Mouse (Mus musculus) embryonic facial prominence, embryonic 15.5 days (tissue): ENCODE results near the gene Actr10. TPM values are rescaled to one million over a fixed set of nuclear protein-coding genes. Genes with fewer than 3 reads are reported as not detected.
A peak's percentile ranks its signal among the peaks of the same experiment; 100 is the strongest.

Experiments
- ATAC-seq: fragments of 200-750 bp; cut with Nextera tagmentation; 2 replicates; pipeline ENCODE4 v1.8.0; 2017; ENCODE audit warnings: low read depth, moderate TSS enrichment; ENCODE audit not compliant: insufficient number of reproducible peaks, low FRiP score, low TSS enrichment
- H3K27ac ChIP-seq: fragments of 300-500 bp; sonication (generic); replicated peaks from 2 replicates; pipeline ENCODE4 v1.5.1; 2015; ENCODE audit warnings: mild to moderate bottlenecking, inconsistent platforms
- H3K27me3 ChIP-seq: fragments of 300-500 bp; sonication (generic); 2 replicates; pipeline ENCODE4 v1.6.1; 2015; ENCODE audit warnings: inconsistent platforms
- H3K36me3 ChIP-seq: fragments of 300-500 bp; sonication (generic); 2 replicates; pipeline ENCODE4 v1.6.1; 2015; ENCODE audit warnings: mild to moderate bottlenecking, inconsistent platforms
- H3K4me1 ChIP-seq: fragments of 300-500 bp; sonication (generic); 2 replicates; pipeline ENCODE4 v1.6.1; 2015; ENCODE audit warnings: inconsistent platforms
- H3K4me2 ChIP-seq: fragments of 300-500 bp; sonication (generic); replicated peaks from 2 replicates; pipeline ENCODE4 v1.6.1; 2015; ENCODE audit warnings: mild to moderate bottlenecking, inconsistent platforms
- H3K4me3 ChIP-seq: fragments of 300-500 bp; sonication (generic); replicated peaks from 2 replicates; pipeline ENCODE4 v1.5.1; 2015; ENCODE audit warnings: mild to moderate bottlenecking, inconsistent platforms
- H3K9ac ChIP-seq: fragments of 300-500 bp; sonication (generic); 2 replicates; pipeline ENCODE4 v1.6.1; 2015; ENCODE audit warnings: inconsistent platforms
- H3K9me3 ChIP-seq: fragments of 300-500 bp; sonication (generic); replicated peaks from 2 replicates; pipeline ENCODE4 v1.6.1; 2016; ENCODE audit warnings: inconsistent platforms
- WGBS: fragments of 180-500 bp; shearing (Covaris S2); methylation state at CpG from one replicate; pipeline ENCODE4 v1.1.7; 2015; 5-methylcytosine and 5-hydroxymethylcytosine counted together
- polyA plus RNA-seq: library from polyadenylated mRNA; unstranded; fragments of >200 nt; fragmentation: Nextera tagmentation; extraction: Ambion mirVana; gene quantifications from 2 replicates; pipeline ENCODE4 v1.2.1, GENCODE M21; 2015

The Actr10 gene
- polyA plus RNA-seq, 1 experiment from 2014 or later: 215 TPM

GRCm38 (mm10) chr12:70910241-70910720, 27.4 kb upstream of the Actr10 start:
- no peak overlapping the region for H3K4me2 ChIP-seq
- H3K4me3 ChIP-seq: no peak overlapping the region
- 11% methylated on average over 9 of the region's 9 CpGs for WGBS
- H3K4me1 ChIP-seq: peaks cover 24% of the 10 kb centered on the region; the same call in 1 of the 2 replicates
- ATAC-seq: no peak; the same call in 1 of the 2 replicates
- H3K27ac ChIP-seq: peak overlapping the region; percentile 8; the same call in 1 of the 2 replicates
- no peak overlapping the region for H3K9ac ChIP-seq
- no peaks in the 10 kb centered on the region for H3K9me3 ChIP-seq
- no peaks in the 10 kb centered on the region for H3K36me3 ChIP-seq
- no peaks in the 10 kb centered on the region for H3K27me3 ChIP-seq

DNA sequence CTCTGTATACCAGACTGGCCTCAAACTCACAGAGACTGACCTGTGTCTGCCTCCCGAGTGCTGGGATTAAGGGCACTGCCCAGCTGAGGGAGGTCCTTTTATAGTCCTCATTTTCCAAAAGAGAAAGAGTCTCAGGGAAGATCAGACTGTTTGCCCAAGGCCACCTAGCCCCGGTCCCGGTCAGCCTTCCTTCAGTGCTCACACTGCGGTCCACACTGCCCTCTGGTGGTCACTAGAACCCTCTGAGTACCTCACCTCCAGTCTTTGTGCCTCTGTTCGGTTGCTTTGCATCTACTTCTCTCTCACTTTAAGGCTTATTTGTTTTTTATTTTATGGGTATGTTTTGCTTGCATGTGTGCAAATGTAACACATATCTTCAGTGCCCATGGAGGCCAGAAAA, 26.6 kb upstream of the Actr10 start:
- H3K4me2 ChIP-seq: no peak overlapping the region
- no peak for ATAC-seq
- H3K27me3 ChIP-seq: no peaks in the 10 kb centered on the region
- no peak overlapping the region for H3K4me3 ChIP-seq
- H3K36me3 ChIP-seq: no peaks in the 10 kb centered on the region
- no peaks in the 10 kb centered on the region for H3K9me3 ChIP-seq
- H3K4me1 ChIP-seq: peaks cover 24% of the 10 kb centered on the region; the same call in 1 of the 2 replicates
- H3K27ac ChIP-seq: peak overlapping the region; percentile 8; the same call in 1 of the 2 replicates
- H3K9ac ChIP-seq: no peak overlapping the region
- WGBS: 4% methylated on average over 5 of the region's 5 CpGs

- no peak for ATAC-seq
- Histone ChIP-seq H3K36me3 (no peaks in the 10 kb centered on the region), H3K27ac (no peak overlapping the region), H3K4me3 (no peak overlapping the region), H3K27me3 (no peaks in the 10 kb centered on the region), H3K4me2 (no peak overlapping the region), H3K9me3 (no peaks in the 10 kb centered on the region), H3K4me1 (peaks cover 24% of the 10 kb centered on the region; the same call in 1 of the 2 replicates), H3K9ac (no peak overlapping the region)
- WGBS: 77% methylated on average over 17 of the region's 17 CpGs
Measured at GRCm38 (mm10) chr12:70911676-70912379, 25.8 kb upstream of the Actr10 start.

DNA sequence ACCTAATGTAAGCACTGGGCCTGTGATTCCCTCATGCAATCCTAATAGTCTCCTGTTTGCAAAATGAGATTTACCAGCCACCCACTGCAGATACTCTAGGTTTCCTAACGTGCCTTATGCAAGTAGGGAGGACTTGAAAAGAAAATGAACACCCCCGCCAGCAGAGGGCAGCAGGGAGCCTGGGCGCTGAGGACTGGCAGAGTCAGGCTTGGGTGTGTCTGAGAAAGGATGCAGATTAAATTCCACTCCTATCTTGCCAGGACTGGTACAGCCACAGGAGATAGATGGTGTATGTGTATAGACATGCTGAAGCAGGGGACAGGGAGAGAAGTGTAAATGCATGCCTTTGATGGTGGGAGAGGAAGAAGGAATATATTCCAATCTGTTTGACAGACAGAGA, 24.2 kb upstream of the Actr10 start:
- WGBS: 42% methylated on average over 3 of the region's 3 CpGs

DNA sequence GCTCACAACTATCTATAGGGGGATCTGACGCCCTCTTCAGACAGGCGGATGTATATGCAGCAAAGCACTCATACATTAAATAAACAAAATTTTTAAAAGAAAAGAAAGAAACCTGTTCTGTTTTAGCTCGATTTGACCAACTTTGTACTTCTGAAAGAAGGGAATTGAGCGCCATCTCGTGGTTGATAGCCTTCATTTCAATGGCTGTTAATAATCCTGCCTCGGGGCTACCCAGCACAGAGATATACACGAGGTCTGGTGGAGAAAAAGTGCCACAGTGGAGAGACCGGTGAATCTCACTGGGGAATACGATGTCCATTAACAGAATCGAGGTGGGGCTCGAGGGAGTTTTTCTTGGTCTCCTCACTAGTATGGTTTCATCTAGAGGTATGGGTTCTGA, 23.3 kb upstream of the Actr10 start:
- Histone ChIP-seq H3K36me3 (no peaks in the 10 kb centered on the region), H3K4me2 (no peak overlapping the region), H3K9me3 (no peaks in the 10 kb centered on the region), H3K27ac (no peak overlapping the region), H3K27me3 (no peaks in the 10 kb centered on the region), H3K4me1 (peaks cover 14% of the 10 kb centered on the region; the same call in 1 of the 2 replicates), H3K4me3 (no peak overlapping the region), H3K9ac (no peak overlapping the region)
- whole genome bisulfite sequencing: 39% methylated on average over 11 of the region's 11 CpGs
- ATAC-seq: no peak

More for the DNA sequence above, 24.2 kb upstream of the Actr10 start:
- H3K9me3 ChIP-seq: no peaks in the 10 kb centered on the region
- ATAC-seq: no peak
- no peaks in the 10 kb centered on the region for H3K36me3 ChIP-seq
- no peak overlapping the region for H3K9ac ChIP-seq
- H3K4me2 ChIP-seq: no peak overlapping the region
- no peaks in the 10 kb centered on the region for H3K27me3 ChIP-seq
- H3K4me1 ChIP-seq: peaks cover 15% of the 10 kb centered on the region; the same call in 1 of the 2 replicates
- H3K4me3 ChIP-seq: no peak overlapping the region
- H3K27ac ChIP-seq: no peak overlapping the region

DNA sequence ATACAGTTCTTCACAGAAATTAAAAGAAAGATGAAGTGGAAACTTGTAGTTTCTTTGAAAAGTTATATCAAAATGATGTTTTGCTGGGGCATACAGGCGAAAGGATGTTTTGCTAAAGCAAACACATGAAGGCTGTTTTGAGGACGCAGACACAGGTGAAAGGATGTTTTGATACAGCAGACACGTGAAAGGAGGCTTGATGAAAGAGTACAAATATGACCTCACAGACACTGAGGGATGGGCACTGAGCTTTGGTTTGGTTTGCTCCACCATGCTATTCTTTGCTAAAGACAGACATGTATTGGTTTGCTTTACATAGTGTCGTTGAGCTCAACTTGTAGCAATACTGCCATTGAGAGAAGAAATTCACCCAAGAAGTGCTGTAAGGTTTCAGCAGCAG, 7.9 kb upstream of the Actr10 start:
- no peaks in the 10 kb centered on the region for H3K4me1 ChIP-seq
- 82% methylated on average over 4 of the region's 4 CpGs for WGBS
- ATAC-seq: no peak
- H3K27ac ChIP-seq: no peak overlapping the region
- no peaks in the 10 kb centered on the region for H3K9me3 ChIP-seq
- H3K9ac ChIP-seq: no peak overlapping the region
- H3K4me3 ChIP-seq: no peak overlapping the region
- H3K36me3 ChIP-seq: no peaks in the 10 kb centered on the region
- no peaks in the 10 kb centered on the region for H3K27me3 ChIP-seq
- H3K4me2 ChIP-seq: no peak overlapping the region

- Histone ChIP-seq H3K27me3 (no peaks in the 10 kb centered on the region), H3K4me3 (peak overlapping the region; percentile 87), H3K27ac (peak overlapping the region; percentile 96), H3K4me1 (0 out of 2 replicates have a peak, but pooled peaks cover 3% of the 10 kb centered on the region), H3K9me3 (no peaks in the 10 kb centered on the region), H3K4me2 (peak overlapping the region; percentile 57), H3K36me3 (peaks cover 5% of the 10 kb centered on the region; the same call in 1 of the 2 replicates), H3K9ac (peak overlapping the region; percentile 33; the same call in 1 of the 2 replicates)
- 27% methylated on average over 8 of the region's 12 CpGs for WGBS
- ATAC-seq: no peak
Measured at GRCm38 (mm10) chr12:70937150-70937549, 507 bp upstream of the Actr10 start.

GRCm38 (mm10) chr12:70940806-70941205, 3.1 kb downstream of the Actr10 start:
- WGBS: 96% methylated on average over 7 of the region's 7 CpGs
- H3K36me3 ChIP-seq: peaks cover 29% of the 10 kb centered on the region
- 0 out of 2 replicates have a peak, but pooled peaks cover 3% of the 10 kb centered on the region for H3K4me1 ChIP-seq
- no peak overlapping the region for H3K4me3 ChIP-seq
- H3K9me3 ChIP-seq: no peaks in the 10 kb centered on the region
- H3K27ac ChIP-seq: no peak overlapping the region
- no peak overlapping the region for H3K9ac ChIP-seq
- no peak for ATAC-seq
- H3K4me2 ChIP-seq: no peak overlapping the region
- no peaks in the 10 kb centered on the region for H3K27me3 ChIP-seq

DNA sequence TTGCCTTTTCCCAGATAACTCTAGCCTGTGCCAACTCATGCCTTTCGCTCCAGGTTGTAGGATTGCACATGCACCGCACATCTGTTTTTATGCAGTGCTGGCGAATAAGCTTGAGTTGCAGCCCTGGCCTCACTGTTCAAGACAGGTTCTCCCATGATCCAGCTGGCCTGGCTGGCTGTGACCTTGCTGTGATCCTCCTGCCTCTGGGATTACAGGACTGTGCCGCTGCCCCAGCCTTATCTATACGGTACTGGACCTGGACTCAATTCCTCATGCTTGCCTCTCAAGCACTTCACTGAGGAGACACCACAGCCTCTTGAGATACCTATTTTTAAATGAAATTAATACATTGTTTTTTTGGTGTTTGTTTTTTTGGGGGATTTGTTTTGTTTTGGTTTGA, 6.5 kb downstream of the Actr10 start:
- no peak overlapping the region for H3K27ac ChIP-seq
- H3K4me3 ChIP-seq: no peak overlapping the region
- H3K36me3 ChIP-seq: peaks cover 48% of the 10 kb centered on the region
- WGBS: 92% methylated on average over 5 of the region's 5 CpGs
- H3K4me2 ChIP-seq: no peak overlapping the region
- no peaks in the 10 kb centered on the region for H3K4me1 ChIP-seq
- no peak overlapping the region for H3K9ac ChIP-seq
- H3K27me3 ChIP-seq: no peaks in the 10 kb centered on the region
- ATAC-seq: no peak
- H3K9me3 ChIP-seq: no peaks in the 10 kb centered on the region

- Histone ChIP-seq H3K27me3 (no peaks in the 10 kb centered on the region), H3K4me2 (no peak overlapping the region), H3K36me3 (peaks cover 58% of the 10 kb centered on the region)
Measured at GRCm38 (mm10) chr12:70946585-70947256, 9.1 kb downstream of the Actr10 start.

GRCm38 (mm10) chr12:70958640-70959039, 21.0 kb downstream of the Actr10 start:
- Histone ChIP-seq H3K36me3 (peaks cover 75% of the 10 kb centered on the region), H3K9me3 (no peaks in the 10 kb centered on the region), H3K4me1 (no peaks in the 10 kb centered on the region), H3K4me3 (no peak overlapping the region), H3K27ac (no peak overlapping the region), H3K9ac (no peak overlapping the region), H3K27me3 (no peaks in the 10 kb centered on the region), H3K4me2 (no peak overlapping the region)
- 89% methylated on average over 4 of the region's 4 CpGs for WGBS
- ATAC-seq: no peak

More at GRCm38 (mm10) chr12:70946585-70947256, 9.1 kb downstream of the Actr10 start:
- no peak for ATAC-seq
- H3K9me3 ChIP-seq: no peaks in the 10 kb centered on the region
- no peak overlapping the region for H3K4me3 ChIP-seq
- H3K9ac ChIP-seq: no peak overlapping the region
- H3K4me1 ChIP-seq: no peaks in the 10 kb centered on the region
- WGBS: 92% methylated on average over 10 of the region's 10 CpGs
- no peak overlapping the region for H3K27ac ChIP-seq
